Mouse (Mus musculus) embryonic facial prominence, embryonic 15.5 days (tissue): Measurements from ENCODE around the gene Creld2. TPM values are rescaled to one million over a fixed set of nuclear protein-coding genes. Genes with fewer than 3 reads are reported as not detected.
A peak's percentile ranks its signal among the peaks of the same experiment; 100 is the strongest.

Source experiments
- ATAC-seq: fragments of 200-750 bp; cut with Nextera tagmentation; 2 replicates; pipeline ENCODE4 v1.8.0; 2017; ENCODE audit warnings: low read depth, moderate TSS enrichment; ENCODE audit not compliant: insufficient number of reproducible peaks, low FRiP score, low TSS enrichment
- H3K27ac ChIP-seq: fragments of 300-500 bp; sonication (generic); replicated peaks from 2 replicates; pipeline ENCODE4 v1.5.1; 2015; ENCODE audit warnings: mild to moderate bottlenecking, inconsistent platforms
- H3K27me3 ChIP-seq: fragments of 300-500 bp; sonication (generic); 2 replicates; pipeline ENCODE4 v1.6.1; 2015; ENCODE audit warnings: inconsistent platforms
- H3K36me3 ChIP-seq: fragments of 300-500 bp; sonication (generic); 2 replicates; pipeline ENCODE4 v1.6.1; 2015; ENCODE audit warnings: mild to moderate bottlenecking, inconsistent platforms
- H3K4me1 ChIP-seq: fragments of 300-500 bp; sonication (generic); 2 replicates; pipeline ENCODE4 v1.6.1; 2015; ENCODE audit warnings: inconsistent platforms
- H3K4me2 ChIP-seq: fragments of 300-500 bp; sonication (generic); replicated peaks from 2 replicates; pipeline ENCODE4 v1.6.1; 2015; ENCODE audit warnings: mild to moderate bottlenecking, inconsistent platforms
- H3K4me3 ChIP-seq: fragments of 300-500 bp; sonication (generic); replicated peaks from 2 replicates; pipeline ENCODE4 v1.5.1; 2015; ENCODE audit warnings: mild to moderate bottlenecking, inconsistent platforms
- H3K9ac ChIP-seq: fragments of 300-500 bp; sonication (generic); 2 replicates; pipeline ENCODE4 v1.6.1; 2015; ENCODE audit warnings: inconsistent platforms
- H3K9me3 ChIP-seq: fragments of 300-500 bp; sonication (generic); replicated peaks from 2 replicates; pipeline ENCODE4 v1.6.1; 2016; ENCODE audit warnings: inconsistent platforms
- WGBS: fragments of 180-500 bp; shearing (Covaris S2); methylation state at CpG from one replicate; pipeline ENCODE4 v1.1.7; 2015; 5-methylcytosine and 5-hydroxymethylcytosine counted together
- polyA plus RNA-seq: library from polyadenylated mRNA; unstranded; fragments of >200 nt; fragmentation: Nextera tagmentation; extraction: Ambion mirVana; gene quantifications from 2 replicates; pipeline ENCODE4 v1.2.1, GENCODE M21; 2015

Creld2 gene
- polyA plus RNA-seq, 1 experiment from 2014 or later: 86.5 TPM

DNA sequence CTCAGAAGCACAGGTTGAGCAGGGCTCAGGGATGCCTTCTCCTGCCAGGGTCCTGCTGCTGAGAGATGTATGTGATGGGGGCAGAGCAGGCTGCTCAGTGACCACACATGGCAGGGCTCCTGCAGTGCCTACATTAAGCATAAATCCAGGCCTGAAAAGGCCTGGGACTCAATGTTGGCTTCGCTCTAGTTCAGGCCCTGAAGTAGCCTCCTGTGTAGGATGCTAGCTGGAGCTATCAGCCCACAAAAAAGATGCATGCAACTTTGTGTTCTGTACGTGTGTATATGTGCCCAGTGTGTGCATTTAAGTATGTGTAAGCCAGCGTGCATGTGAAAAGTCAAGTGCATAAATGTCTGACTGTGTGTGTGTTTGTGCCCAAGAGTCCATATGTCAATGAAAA lies 54.6 kb downstream of the Creld2 start:
- no peaks in the 10 kb centered on the region for H3K27me3 ChIP-seq
- no peaks in the 10 kb centered on the region for H3K36me3 ChIP-seq
- WGBS: 82% methylated on average over 3 of the region's 3 CpGs
- no peak overlapping the region for H3K9ac ChIP-seq
- peaks cover 13% of the 10 kb centered on the region; the same call in 1 of the 2 replicates for H3K4me1 ChIP-seq
- H3K9me3 ChIP-seq: no peaks in the 10 kb centered on the region
- H3K27ac ChIP-seq: no peak overlapping the region
- no peak overlapping the region for H3K4me2 ChIP-seq
- H3K4me3 ChIP-seq: no peak overlapping the region
- ATAC-seq: no peak

GRCm38 (mm10) chr15:88874477-88874876 lies 55.0 kb downstream of the Creld2 start:
- Histone ChIP-seq H3K4me1 (peaks cover 13% of the 10 kb centered on the region; the same call in 1 of the 2 replicates), H3K9ac (no peak overlapping the region), H3K4me2 (no peak overlapping the region), H3K27ac (no peak overlapping the region), H3K4me3 (no peak overlapping the region), H3K27me3 (no peaks in the 10 kb centered on the region), H3K9me3 (no peaks in the 10 kb centered on the region), H3K36me3 (no peaks in the 10 kb centered on the region)
- 87% methylated on average over 6 of the region's 6 CpGs for WGBS
- ATAC-seq: no peak

GRCm38 (mm10) chr15:88875625-88876081 lies 56.2 kb downstream of the Creld2 start:
- WGBS: 25% methylated on average over 10 of the region's 10 CpGs
- Histone ChIP-seq H3K36me3 (no peaks in the 10 kb centered on the region), H3K27ac (no peak overlapping the region), H3K4me2 (no peak overlapping the region), H3K9ac (no peak overlapping the region), H3K4me1 (peaks cover 13% of the 10 kb centered on the region; the same call in 1 of the 2 replicates), H3K4me3 (no peak overlapping the region), H3K27me3 (no peaks in the 10 kb centered on the region), H3K9me3 (no peaks in the 10 kb centered on the region)
- peak; percentile 30; the same call in 1 of the 2 replicates for ATAC-seq

Other genes with a start within 250 kb of the Creld2 start
- gene Zdhhc25, start 219.3 kb upstream of the Creld2 start, polyA plus RNA-seq: not detected in 2 replicates
- 21.3 and 22.8 TPM in 2 replicates for gene Brd1, start 85.4 kb upstream of the Creld2 start, polyA plus RNA-seq
- 12.2 and 12.3 TPM in 2 replicates for gene Zbed4, start 68.0 kb upstream of the Creld2 start, polyA plus RNA-seq
- 10.7 and 14.2 TPM in 2 replicates for gene Alg12, start 328 bp upstream of the Creld2 start, polyA plus RNA-seq
- 63.0 and 64.8 TPM in 2 replicates for gene Pim3, start 42.5 kb downstream of the Creld2 start, polyA plus RNA-seq
- gene Ttll8, start 134.8 kb downstream of the Creld2 start, polyA plus RNA-seq: 0.05 TPM in 1 of 2 replicates, not detected in the other
- gene Mlc1, start 159.4 kb downstream of the Creld2 start, polyA plus RNA-seq: 0.29 TPM in 1 of 2 replicates, not detected in the other
- gene Mov10l1, start 163.3 kb downstream of the Creld2 start, polyA plus RNA-seq: 0.13 and 0.26 TPM in 2 replicates
- 0.33 and 0.84 TPM in 2 replicates for gene Panx2, start 240.1 kb downstream of the Creld2 start, polyA plus RNA-seq